Mouse (Mus musculus): ENCODE data around the gene Cdk14.

The Cdk14 gene

DNA sequence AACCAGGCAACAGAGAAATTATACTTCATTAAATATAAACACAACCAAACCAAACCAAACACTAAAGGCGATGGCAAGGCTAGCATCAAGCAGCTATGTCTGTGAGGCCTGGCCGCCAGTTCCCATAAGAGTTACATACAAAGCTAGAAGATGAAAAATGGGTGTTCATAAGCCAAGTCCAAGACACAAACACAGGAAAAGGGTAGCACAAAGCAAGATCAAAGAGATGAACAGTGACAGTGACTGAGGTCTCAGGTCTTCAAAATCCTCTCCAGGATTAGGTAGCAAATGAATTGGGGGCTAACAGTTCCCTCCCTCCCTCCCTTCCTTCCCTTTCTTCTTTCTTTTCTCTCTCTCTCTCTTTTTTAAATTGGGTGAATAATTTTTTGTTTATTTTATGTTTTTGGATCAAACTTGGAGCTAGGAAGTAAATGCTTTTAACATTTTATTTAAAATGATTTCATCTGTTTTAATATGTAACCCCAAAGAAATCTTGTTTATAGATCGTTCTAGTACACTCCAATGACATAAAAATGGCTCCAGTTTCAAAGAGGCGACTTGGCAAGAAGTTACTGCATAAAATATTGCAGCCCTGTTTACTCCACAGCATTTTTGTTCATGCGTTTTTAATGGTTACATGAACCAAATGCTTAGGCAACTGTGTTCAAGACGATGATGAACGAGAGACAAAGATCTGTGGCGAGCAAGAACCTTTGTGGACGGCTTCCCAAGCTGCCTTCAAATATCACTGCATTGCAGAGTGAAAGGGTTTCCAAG lies 568.0 kb downstream of the Cdk14 start:
- no peak for DNase-seq (ENCODE audit: low spot score)

- no peak for DNase-seq (ENCODE audit: low spot score)
These were observed 568.7 kb downstream of the Cdk14 start for GRCm38 (mm10) chr5:4851245-4851933.

- peak; percentile 27 for DNase-seq (ENCODE audit: low spot score)
These were observed 585.2 kb downstream of the Cdk14 start for GRCm38 (mm10) chr5:4834819-4835480.

DNA sequence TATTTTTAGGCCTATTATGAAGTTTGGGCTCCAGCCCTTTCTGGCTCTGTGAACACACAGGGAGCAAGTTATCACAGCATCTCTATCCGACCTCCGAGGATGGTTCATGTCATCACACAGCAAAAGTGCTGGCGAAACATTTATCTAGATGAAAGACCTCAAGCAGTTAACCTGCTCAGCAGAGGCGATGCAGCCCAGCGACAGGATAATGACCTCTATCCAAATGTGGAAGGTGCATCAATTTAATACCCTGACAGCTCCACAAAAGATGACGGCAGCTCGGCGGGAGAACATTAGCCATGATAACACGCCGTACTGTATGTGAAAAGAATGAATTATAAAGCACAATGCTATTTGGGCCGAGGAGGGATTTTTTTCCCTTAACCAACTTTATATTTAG lies 586.2 kb downstream of the Cdk14 start:
- DNase-seq (ENCODE audit: low spot score) = no peak

DNA sequence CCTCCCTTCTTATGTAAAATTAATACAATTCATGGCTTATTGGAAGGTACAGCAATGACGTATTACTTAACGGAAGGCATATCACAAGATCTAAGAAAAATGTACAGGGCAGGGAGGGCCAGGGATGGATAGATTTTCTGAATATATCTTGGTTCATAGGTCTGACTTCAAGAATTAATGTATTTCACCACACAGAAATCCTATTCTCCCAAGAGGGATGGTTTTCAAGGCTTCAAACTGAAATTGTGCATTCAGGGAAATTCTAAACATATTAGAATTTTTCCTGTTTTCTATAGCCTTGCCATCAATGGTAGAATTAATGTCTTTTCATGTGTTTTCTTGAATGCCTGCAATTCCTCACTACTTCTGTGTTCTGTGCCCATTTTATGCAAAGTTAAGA lies 593.2 kb downstream of the Cdk14 start:
- no peak for DNase-seq (ENCODE audit: low spot score)

DNA sequence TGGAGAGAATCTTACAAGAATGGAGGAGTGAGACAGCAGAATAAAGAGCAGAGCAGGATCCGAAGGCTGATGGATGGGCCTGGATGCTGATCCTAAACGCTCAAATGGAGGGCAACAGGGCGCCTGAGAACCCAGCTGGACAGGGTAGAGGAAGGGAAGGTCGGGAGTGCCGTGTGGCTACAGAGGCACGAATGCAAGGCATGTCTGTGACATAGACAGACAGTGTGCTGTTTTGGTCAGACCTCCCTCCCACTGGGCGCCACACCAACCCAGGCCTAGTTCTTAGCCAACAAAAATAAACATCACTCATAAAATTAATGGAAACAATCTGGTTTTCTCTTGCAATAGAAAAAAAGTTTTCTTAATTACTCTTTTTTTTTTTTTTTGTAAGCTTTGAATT lies 594.2 kb downstream of the Cdk14 start:
- DNase-seq (ENCODE audit: low spot score) = no peak

DNA sequence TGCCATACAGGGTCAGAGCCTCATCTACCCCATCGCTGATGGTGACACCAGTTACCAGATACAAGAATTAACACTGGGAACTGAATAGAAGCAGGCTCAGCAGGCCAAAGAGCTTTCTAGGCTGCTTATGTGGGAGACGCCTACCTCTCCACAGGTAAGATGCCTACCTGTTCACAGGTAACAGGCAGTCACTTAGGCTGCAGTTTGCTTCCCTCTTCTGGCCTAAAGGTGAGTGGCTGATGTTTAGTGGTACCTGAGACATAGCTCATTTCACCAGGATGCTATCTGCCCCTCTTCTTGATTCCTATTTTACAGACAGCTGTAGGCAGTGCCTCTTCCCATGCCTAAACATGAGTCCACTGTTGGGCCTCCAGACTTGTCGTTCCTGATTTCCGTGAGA lies 595.0 kb downstream of the Cdk14 start:
- no peak for DNase-seq (ENCODE audit: low spot score)

GRCm38 (mm10) chr5:4824171-4824570 lies 595.9 kb downstream of the Cdk14 start:
- no peak for DNase-seq (ENCODE audit: low spot score)

DNA sequence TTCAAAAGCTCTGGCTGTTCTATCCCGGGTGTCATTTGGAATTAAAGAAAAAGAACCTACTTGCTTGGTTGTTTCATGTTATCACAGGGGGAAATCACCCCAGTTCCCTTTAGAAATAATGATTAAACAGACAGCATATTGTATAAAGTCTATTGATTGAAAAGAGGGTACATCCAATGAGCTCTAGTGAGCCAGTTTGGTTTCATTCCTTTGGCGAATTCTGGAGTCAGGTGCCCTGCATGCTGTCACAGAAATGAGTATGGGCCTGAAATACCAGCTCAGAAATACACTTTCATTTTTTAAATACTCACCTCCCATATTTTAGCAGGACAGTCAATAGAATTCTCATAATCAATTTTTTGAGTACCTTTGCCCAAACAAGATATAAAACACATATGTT lies 598.1 kb downstream of the Cdk14 start:
- DNase-seq (ENCODE audit: low spot score) = no peak

DNA sequence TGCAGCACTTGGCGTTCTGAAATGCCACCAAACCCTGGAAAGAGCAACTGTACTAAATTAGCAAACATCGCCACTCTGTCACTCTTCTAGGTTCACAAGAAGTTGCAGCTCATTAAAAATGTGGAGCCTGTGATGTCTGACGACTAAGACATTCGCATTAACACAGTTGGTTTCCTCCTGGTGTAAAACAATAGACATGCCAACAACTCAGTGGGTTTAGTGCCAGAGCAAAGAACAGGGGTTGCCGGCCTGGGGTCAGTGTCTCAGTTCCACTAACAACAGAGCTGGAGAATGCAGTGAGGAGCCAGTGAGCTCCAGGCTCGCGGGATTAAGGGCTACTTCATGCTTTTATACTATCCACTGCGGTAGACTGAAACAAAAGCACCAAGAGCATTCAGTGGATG lies 598.7 kb downstream of the Cdk14 start:
- no peak for DNase-seq (ENCODE audit: low spot score)

- DNase-seq (ENCODE audit: low spot score) = no peak
These were observed 603.1 kb downstream of the Cdk14 start for GRCm38 (mm10) chr5:4816981-4817380.

DNA sequence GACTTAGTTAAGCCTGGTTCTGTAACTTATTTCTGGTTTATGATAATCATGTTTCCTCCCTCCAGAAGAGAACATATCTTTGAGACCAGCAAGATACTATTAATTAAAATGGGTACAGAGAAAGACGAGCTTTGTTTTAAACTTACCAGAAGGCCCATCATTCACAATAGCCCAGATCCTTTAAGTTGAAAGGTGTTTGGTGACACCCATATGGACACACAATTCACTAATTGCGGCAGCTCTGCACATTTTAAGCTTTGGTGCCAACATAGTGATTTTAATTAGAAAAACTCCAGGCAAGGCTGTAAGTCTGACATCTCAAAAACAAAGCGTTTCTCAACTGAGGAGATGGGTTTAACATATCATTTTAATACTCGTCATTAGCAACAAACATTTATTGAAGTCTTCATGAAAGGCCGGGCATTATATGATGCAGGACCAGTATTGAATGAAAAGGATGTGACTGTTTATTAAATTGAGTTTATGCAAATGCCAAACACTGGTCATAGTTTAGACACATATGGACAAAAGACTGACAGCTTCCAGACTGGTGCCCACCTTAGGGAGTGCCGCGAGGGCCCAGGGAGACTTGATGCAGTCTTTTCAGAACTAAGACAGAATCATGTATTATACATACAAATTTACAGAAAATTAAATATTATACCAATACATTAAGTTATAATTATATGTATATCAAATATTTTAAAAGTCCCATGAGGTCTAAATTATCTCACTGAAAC lies 605.5 kb downstream of the Cdk14 start:
- no peak for DNase-seq (ENCODE audit: low spot score)

- no peak for DNase-seq (ENCODE audit: low spot score)
These were observed 606.8 kb downstream of the Cdk14 start for GRCm38 (mm10) chr5:4813357-4813756.

GRCm38 (mm10) chr5:4812036-4812729 lies 607.9 kb downstream of the Cdk14 start:
- no peak for DNase-seq (ENCODE audit: low spot score)

DNA sequence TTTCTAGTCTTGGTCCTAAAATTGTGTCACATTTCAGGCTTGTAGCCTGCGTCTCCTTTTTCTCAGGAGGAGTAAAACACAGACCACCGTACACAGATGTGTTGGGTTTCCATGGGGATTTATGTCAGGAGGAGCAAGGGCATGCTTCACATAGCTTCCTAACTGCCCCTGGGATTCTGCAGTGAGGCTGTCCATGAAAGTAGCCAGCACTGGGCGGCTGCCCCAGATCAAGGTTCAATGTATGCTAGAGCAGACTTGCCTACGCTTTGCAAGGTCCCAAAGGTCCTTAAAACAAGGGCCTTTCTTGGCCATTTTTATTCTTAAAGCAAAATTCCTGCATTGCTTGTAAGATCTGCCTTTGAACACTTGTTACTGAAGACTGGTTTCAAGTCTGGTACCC lies 614.9 kb downstream of the Cdk14 start:
- DNase-seq (ENCODE audit: low spot score) = peak; percentile 2

- DNase-seq (ENCODE audit: low spot score) = no peak
These were observed 616.4 kb downstream of the Cdk14 start for GRCm38 (mm10) chr5:4803708-4804107.

DNA sequence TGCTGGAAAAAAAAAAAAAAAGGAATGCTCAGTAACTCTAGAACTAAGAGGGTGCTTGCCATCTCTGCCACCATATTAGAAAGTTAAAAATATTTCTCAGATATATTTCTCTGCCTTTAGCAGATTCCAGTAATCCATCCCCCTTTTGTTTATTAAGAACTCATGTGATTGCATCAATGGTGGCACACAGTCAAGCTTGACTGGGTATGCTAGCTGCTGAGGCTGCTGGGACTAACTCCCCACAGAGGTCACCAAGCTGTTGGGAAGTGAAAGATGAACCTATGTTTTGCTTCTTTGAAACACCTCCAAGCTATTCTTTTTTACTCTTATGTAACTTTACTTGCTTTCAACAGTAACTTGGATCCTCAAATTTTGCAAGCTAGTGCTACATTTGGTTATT lies 618.1 kb downstream of the Cdk14 start:
- no peak for DNase-seq (ENCODE audit: low spot score)

GRCm38 (mm10) chr5:4801096-4801850 lies 618.8 kb downstream of the Cdk14 start:
- no peak for DNase-seq (ENCODE audit: low spot score)

- DNase-seq (ENCODE audit: low spot score) = no peak
These were observed 628.9 kb downstream of the Cdk14 start for GRCm38 (mm10) chr5:4791219-4791618.

DNA sequence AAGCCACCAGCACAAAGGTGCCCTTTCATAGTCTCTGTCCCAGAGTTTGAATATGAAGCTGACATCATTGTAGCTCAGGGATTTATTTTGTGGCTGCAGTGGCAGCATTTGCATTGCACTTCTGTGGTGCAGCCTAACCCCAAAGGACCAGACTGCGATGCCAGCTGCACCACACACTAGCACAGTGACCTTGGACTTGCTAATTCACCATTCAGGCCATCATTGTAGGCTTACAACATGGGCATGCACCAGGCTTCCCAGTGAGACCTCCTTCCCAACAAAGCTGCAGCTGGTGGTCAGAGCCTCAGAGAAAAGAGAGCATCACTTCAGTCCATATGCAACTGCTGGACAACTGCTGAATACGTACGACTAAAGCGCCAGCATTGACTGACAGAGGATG lies 629.8 kb downstream of the Cdk14 start:
- DNase-seq (ENCODE audit: low spot score) = no peak

- DNase-seq (ENCODE audit: low spot score) = no peak
These were observed 631.6 kb downstream of the Cdk14 start for GRCm38 (mm10) chr5:4788484-4788883.
